Mouse (Mus musculus) embryonic facial prominence, embryonic 12.5 days (tissue): Measurements from ENCODE around the gene Mfsd13b. TPM values are rescaled to one million over a fixed set of nuclear protein-coding genes. Genes with fewer than 3 reads are reported as not detected.

Experiments
- ATAC-seq: fragments of 200-750 bp; cut with Nextera tagmentation; 2 replicates; pipeline ENCODE4 v1.8.0; 2017; ENCODE audit not compliant: insufficient number of reproducible peaks, insufficient read depth, low FRiP score, low TSS enrichment
- H3K27ac ChIP-seq: fragments of 300-500 bp; sonication (generic); 2 replicates; pipeline ENCODE4 v1.5.1; 2016; ENCODE audit warnings: mild to moderate bottlenecking
- H3K27me3 ChIP-seq: fragments of 300-500 bp; sonication (generic); 2 replicates; pipeline ENCODE4 v1.6.1; 2016; ENCODE audit warnings: mild to moderate bottlenecking, moderate library complexity
- H3K36me3 ChIP-seq: fragments of 300-500 bp; sonication (generic); 2 replicates; pipeline ENCODE4 v1.6.1; 2016; ENCODE audit warnings: mild to moderate bottlenecking
- H3K4me1 ChIP-seq: fragments of 300-500 bp; sonication (generic); 2 replicates; pipeline ENCODE4 v1.6.1; 2016
- H3K4me2 ChIP-seq: fragments of 300-500 bp; sonication (generic); replicated peaks from 2 replicates; pipeline ENCODE4 v1.6.1; 2016; ENCODE audit warnings: mild to moderate bottlenecking, moderate library complexity
- H3K4me3 ChIP-seq: fragments of 300-500 bp; sonication (generic); 2 replicates; pipeline ENCODE4 v1.5.1; 2016; ENCODE audit warnings: mild to moderate bottlenecking
- H3K9ac ChIP-seq: fragments of 300-500 bp; sonication (generic); 2 replicates; pipeline ENCODE4 v1.6.1; 2016; ENCODE audit warnings: mild to moderate bottlenecking, moderate library complexity
- H3K9me3 ChIP-seq: fragments of 300-500 bp; sonication (generic); 2 replicates; pipeline ENCODE4 v1.6.1; 2016; ENCODE audit warnings: mild to moderate bottlenecking, moderate library complexity
- WGBS: fragments of 180-500 bp; shearing (Covaris S2); methylation state at CpG from one replicate; pipeline ENCODE4 v1.1.7; 2016; 5-methylcytosine and 5-hydroxymethylcytosine counted together
- polyA plus RNA-seq: library from polyadenylated mRNA; unstranded; fragments of >200 nt; fragmentation: Nextera tagmentation; extraction: Ambion mirVana; gene quantifications from 2 replicates; pipeline ENCODE4 v1.2.1, GENCODE M21; 2016

The Mfsd13b gene
- polyA plus RNA-seq, 1 experiment from 2014 or later, result not detected

DNA sequence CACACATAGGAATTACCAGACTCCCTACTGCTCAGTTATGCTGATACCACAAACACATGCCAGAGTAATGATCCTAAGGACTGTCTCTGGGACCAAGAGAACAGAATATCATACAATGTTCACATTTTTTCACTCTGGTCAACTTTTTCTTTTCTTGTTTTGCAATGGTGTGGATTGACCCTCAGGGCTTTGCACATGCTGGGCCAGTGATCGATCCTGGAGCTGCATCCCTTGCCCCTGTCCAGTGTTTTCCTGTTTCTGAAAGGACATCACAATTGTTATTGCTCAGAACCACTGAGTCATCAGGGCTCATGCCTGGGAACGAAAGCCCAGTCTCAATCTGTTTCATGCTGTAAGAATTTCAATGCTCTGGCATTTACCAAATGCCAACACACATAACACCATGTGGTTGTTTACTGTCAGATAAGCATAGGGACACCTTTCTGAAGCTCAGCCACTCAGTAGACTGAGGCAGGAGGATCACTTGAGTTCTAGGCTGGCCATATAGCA is 16.8 kb downstream of the Mfsd13b start:
- no peaks in the 10 kb centered on the region for H3K4me1 ChIP-seq
- no peak overlapping the region for H3K4me2 ChIP-seq
- H3K9ac ChIP-seq, result no peak overlapping the region
- no peaks in the 10 kb centered on the region for H3K9me3 ChIP-seq
- H3K27me3 ChIP-seq, result no peaks in the 10 kb centered on the region
- no peak for ATAC-seq
- H3K36me3 ChIP-seq, result no peaks in the 10 kb centered on the region
- no peak overlapping the region for H3K4me3 ChIP-seq
- no peak overlapping the region for H3K27ac ChIP-seq
- WGBS, result 69% methylated on average over 2 of the region's 2 CpGs

DNA sequence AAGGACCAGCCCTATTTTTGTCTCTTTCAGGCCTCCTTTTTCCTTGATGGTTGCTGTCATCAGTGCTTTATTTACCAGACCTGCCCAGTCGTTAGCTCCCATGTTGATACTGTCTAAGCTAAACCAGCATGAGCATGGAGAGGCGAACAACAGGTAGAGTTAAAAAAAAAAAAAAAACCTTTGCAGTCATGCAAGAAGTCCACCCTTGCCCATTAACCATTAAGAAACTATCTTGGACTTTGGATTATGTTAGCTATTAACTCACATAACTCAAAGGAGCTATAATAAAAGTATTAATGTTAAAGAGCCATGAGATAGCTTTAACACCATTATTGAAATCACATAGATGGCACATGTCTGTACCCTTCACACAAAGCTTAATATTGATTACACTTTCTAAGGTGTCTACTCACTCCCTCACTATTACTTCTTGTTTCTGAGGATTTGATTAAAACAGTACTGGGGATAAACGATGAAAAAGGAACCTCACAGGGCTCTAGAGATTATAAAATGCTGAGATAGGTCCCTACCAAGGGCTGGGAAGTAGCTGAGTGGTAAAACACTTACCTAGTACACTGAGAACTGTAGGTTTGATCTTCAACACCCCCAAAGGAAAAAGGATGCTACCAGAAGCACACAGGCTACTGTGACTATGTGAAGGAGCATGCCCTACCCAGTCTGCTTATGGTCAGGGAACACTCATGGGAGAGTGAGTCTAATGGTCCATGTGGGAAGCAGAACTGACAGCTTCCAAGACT is 17.9 kb downstream of the Mfsd13b start:
- 67% methylated on average over 3 of the region's 3 CpGs for WGBS
- no peak overlapping the region for H3K4me3 ChIP-seq
- no peaks in the 10 kb centered on the region for H3K9me3 ChIP-seq
- H3K27ac ChIP-seq, result no peak overlapping the region
- no peak overlapping the region for H3K4me2 ChIP-seq
- H3K9ac ChIP-seq, result no peak overlapping the region
- no peaks in the 10 kb centered on the region for H3K4me1 ChIP-seq
- no peaks in the 10 kb centered on the region for H3K36me3 ChIP-seq
- ATAC-seq, result no peak
- H3K27me3 ChIP-seq, result no peaks in the 10 kb centered on the region

DNA sequence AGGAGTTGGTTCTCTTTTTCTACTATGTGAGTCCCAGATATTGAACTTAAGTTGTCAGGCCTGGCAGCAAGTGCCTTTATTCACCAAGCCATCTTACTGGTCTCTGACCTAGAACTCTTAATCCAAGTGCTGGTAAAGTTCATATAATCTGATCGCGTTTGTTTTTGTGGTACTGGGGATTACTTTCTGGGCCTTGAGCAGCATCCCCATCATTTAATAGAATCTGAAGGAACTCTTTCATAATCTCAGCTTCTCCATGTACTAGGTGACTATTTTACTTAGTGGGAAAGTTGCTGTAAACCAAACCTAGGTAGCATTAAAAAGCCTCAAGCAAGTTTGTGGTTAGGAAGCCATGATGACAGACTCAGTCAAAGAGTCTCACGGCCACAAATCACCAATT is 19.6 kb downstream of the Mfsd13b start:
- H3K36me3 ChIP-seq, result no peaks in the 10 kb centered on the region
- H3K4me3 ChIP-seq, result no peak overlapping the region
- H3K4me2 ChIP-seq, result no peak overlapping the region
- no peaks in the 10 kb centered on the region for H3K27me3 ChIP-seq
- no peaks in the 10 kb centered on the region for H3K9me3 ChIP-seq
- no peaks in the 10 kb centered on the region for H3K4me1 ChIP-seq
- H3K9ac ChIP-seq, result no peak overlapping the region
- no peak for ATAC-seq
- no peak overlapping the region for H3K27ac ChIP-seq
- WGBS, result 89% methylated on average over 3 of the region's 3 CpGs

DNA sequence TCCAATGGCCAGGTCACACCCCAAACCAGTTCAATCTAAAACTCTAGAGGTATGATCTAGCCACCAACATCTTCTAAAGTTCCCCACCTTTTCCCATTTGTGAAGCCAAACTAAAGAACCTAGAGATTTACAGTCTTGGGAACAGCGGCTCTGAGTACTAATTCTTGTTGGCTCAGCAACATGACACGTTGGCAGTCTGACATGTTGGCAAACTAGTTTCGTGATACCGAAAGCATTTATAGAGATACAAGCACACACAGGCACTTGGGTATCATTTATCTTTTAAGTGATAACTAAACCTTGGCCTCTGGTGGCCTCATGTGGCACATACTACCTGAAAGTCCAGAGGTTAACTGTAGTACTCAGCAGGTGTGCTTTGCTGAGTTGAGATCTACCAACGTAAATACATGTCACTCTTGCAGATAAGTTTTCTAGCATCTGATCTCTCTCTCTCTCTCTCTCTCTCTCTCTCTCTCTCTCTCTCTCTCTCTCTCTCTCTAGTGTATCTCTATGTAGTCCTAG is 20.2 kb downstream of the Mfsd13b start:
- H3K36me3 ChIP-seq, result no peaks in the 10 kb centered on the region
- no peak overlapping the region for H3K4me2 ChIP-seq
- H3K9ac ChIP-seq, result no peak overlapping the region
- H3K4me3 ChIP-seq, result no peak overlapping the region
- no peak overlapping the region for H3K27ac ChIP-seq
- H3K9me3 ChIP-seq, result no peaks in the 10 kb centered on the region
- 89% methylated on average over 5 of the region's 5 CpGs for WGBS
- no peak for ATAC-seq
- H3K4me1 ChIP-seq, result no peaks in the 10 kb centered on the region
- no peaks in the 10 kb centered on the region for H3K27me3 ChIP-seq

DNA sequence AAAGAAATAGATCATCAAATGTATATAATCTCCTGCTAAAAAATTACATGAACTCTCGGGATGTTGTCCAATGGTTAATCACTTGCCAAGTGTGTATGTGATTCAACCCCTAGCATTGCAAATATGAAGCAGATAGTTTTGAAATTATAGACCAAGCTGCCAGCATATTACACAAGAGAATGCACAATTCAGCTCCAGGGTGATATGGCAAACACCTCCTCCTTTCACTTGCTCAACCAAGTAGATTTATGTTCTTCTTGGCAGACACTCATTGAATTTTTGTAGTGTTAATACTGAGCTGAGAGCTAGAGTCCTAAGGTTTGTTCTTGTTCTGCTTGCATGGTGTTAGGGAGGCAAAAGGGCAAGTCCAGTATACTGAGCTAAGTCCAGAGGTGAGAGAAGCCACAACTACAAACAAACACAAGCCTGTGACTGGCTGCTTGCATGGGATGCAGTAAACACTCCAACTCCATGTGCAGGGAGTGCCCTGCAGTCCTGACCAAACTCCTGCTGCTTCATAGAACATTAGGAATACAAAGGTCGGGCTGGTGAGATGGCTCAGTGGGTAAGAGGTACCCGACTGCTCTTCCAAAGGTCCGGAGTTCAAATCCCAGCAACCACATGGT is 21.6 kb downstream of the Mfsd13b start:
- ATAC-seq, result no peak
- Histone ChIP-seq H3K9me3 (no peaks in the 10 kb centered on the region), H3K4me2 (no peak overlapping the region), H3K36me3 (no peaks in the 10 kb centered on the region), H3K4me1 (no peaks in the 10 kb centered on the region), H3K4me3 (no peak overlapping the region), H3K27ac (no peak overlapping the region), H3K27me3 (no peaks in the 10 kb centered on the region), H3K9ac (no peak overlapping the region)
- 76% methylated on average over 4 of the region's 4 CpGs for WGBS

DNA sequence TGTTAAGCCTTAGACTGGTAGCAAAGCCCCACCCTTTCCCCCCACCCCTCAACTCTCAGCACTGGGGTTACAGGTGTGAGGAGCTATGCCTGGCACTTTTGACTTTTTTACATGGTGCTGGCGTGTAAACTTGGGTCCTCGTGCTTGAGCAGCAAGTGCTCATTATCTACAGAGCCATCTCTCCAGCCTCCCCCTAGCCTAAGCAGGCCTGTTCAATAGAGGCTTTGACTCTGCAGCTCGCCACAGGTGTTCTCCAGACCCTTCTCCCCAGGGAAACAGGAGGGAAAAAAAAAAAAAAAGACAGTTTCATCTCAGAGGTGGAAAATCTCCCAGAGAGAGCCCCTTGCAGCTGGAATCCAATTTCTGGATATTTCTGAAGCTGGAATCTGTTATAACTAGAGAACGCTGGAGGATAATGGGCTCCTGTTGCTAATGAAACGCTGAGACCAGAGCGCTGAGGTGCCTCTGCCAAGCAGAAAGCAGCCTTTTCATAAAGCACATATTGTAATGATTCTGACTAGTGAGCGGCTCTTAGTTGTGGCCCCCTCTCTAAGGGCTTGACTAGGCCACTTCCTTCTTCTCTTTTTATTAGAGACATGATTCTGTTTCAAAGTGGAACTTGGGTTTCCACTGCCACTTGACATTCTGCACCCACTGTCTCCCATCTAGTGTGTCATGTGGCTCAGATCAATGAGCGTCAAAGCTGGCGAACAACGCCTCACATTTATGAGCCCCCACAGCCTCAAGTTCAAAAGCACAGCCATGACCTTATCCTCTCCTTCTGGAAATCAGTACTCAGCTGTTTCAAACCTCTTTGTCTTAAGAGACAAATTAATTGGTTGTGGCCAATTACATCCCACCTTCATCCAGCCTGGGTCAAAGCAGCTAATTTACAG is 29.7 kb downstream of the Mfsd13b start:
- Histone ChIP-seq H3K27ac (peak overlapping the region; percentile 84), H3K9me3 (no peaks in the 10 kb centered on the region), H3K4me2 (no peak overlapping the region; the same call in 1 of the 2 replicates), H3K4me3 (no peak overlapping the region), H3K27me3 (no peaks in the 10 kb centered on the region), H3K9ac (no peak overlapping the region), H3K4me1 (peaks cover 11% of the 10 kb centered on the region), H3K36me3 (no peaks in the 10 kb centered on the region)
- WGBS, result 24% methylated on average over 10 of the region's 10 CpGs
- ATAC-seq, result peak; percentile 41; the same call in 1 of the 2 replicates

DNA sequence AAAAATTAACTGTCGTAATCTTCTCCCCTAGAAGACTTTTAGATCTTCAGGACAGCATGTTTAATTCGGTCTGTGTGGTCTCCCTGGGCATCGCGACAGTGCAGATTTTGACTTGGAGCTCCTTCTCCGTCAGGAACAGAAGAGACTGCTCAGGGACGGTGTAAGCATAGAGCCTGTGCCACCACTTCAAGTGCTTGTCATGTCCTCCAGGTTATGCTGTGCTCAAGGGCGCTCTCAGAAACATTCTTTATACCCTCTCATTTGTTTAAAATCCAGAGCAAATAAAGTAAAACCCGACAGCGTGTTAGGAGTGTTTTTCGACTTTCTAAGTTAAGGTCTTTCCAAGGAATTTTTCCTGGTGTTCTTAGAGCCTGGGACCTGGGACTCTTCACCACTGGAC is 32.2 kb downstream of the Mfsd13b start:
- H3K9me3 ChIP-seq, result no peaks in the 10 kb centered on the region
- no peak overlapping the region for H3K27ac ChIP-seq
- WGBS, result 90% methylated on average over 10 of the region's 10 CpGs
- H3K4me2 ChIP-seq, result no peak overlapping the region
- no peak overlapping the region for H3K4me3 ChIP-seq
- no peak overlapping the region for H3K9ac ChIP-seq
- H3K27me3 ChIP-seq, result no peaks in the 10 kb centered on the region
- no peak for ATAC-seq
- peaks cover 11% of the 10 kb centered on the region for H3K4me1 ChIP-seq
- H3K36me3 ChIP-seq, result no peaks in the 10 kb centered on the region

DNA sequence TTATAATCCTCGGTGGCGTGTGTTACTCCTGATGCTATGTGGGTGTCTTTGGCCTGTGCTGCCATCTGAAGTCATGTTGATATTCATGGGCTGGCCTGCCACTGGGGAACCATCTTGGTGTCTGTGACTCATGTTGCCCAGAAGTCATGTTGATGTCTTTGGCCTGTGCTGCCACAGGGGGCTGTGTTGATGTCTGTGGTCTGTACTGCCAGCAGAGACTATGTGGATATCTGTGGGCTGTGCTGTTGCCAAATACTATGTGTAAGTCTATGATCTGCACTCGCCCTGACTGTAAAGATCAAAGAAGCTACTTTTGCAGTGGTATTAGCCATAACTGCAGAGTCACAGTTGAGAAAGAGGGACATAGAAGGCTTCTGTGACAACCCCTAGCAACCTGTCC is 36.5 kb downstream of the Mfsd13b start:
- Histone ChIP-seq H3K4me2 (no peak overlapping the region), H3K9me3 (no peaks in the 10 kb centered on the region), H3K27ac (no peak overlapping the region), H3K4me1 (no peaks in the 10 kb centered on the region), H3K9ac (no peak overlapping the region), H3K36me3 (no peaks in the 10 kb centered on the region), H3K4me3 (no peak overlapping the region), H3K27me3 (no peaks in the 10 kb centered on the region)
- 82% methylated on average over 3 of the region's 3 CpGs for WGBS
- ATAC-seq, result no peak

DNA sequence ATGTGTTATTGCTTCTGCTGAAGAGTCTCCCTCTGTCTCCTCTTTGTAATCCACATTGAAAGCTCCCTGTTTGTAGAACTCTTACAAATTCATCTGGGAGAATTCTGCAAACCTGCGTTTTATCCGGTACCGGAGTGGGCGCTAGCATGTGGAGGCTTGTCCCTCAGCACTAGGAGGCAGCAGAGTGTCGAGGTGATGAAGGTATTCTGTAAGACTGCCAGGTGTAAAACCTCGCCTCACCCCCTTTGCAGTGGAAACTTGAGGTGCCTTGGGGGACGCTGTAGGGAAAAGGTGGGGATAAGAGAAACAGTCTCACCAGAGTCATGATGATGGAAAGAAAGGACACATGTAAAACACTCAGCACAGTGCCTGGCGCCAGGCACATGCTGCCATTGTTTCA is 38.0 kb downstream of the Mfsd13b start:
- no peak overlapping the region for H3K27ac ChIP-seq
- no peaks in the 10 kb centered on the region for H3K9me3 ChIP-seq
- ATAC-seq, result no peak
- H3K4me1 ChIP-seq, result no peaks in the 10 kb centered on the region
- WGBS, result 36% methylated on average over 8 of the region's 8 CpGs
- H3K4me3 ChIP-seq, result no peak overlapping the region
- no peak overlapping the region for H3K4me2 ChIP-seq
- H3K9ac ChIP-seq, result no peak overlapping the region
- no peaks in the 10 kb centered on the region for H3K27me3 ChIP-seq
- H3K36me3 ChIP-seq, result no peaks in the 10 kb centered on the region

DNA sequence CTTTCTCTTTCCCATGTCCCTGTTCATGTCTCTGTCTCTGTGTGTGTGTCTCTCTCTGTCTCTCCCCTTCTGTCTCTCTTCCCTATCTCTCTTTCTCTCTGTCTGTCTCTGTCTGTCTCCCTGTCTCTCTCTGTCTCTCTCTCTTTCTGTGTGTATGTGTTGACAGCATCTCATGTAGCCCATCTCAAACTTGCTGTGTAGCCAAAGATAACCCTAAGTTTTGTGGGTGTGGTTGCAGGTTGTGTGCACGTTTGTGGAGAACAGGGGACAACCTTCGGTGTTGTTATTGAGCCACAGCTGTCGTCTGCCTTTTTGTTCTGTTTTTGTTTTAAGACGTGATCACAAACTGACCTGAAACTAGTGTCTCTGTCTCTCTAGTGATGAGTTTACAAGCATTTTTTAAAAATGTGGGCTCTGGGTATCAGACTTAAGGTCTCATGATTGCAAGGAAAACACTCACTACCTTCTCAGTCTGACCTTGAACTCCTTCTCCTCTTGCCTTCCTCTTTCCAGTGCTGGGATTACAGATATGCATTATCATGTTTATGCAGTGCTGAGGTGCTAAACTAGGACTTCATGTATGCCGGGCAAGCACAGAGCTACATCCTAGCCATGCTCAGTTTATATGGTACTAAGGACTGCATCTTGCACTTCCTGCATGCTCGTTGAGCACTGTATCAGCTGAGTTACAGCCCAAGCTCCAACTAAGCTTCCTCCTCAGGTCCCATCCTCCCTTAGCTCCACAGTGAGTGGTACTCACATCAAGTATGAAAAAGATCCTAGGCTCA is 43.1 kb downstream of the Mfsd13b start:
- H3K4me3 ChIP-seq, result no peak overlapping the region
- no peak for ATAC-seq
- H3K27ac ChIP-seq, result no peak overlapping the region
- WGBS, result 76% methylated on average over 6 of the region's 6 CpGs
- H3K27me3 ChIP-seq, result no peaks in the 10 kb centered on the region
- no peak overlapping the region for H3K9ac ChIP-seq
- no peaks in the 10 kb centered on the region for H3K9me3 ChIP-seq
- no peaks in the 10 kb centered on the region for H3K4me1 ChIP-seq
- no peaks in the 10 kb centered on the region for H3K36me3 ChIP-seq
- no peak overlapping the region for H3K4me2 ChIP-seq

DNA sequence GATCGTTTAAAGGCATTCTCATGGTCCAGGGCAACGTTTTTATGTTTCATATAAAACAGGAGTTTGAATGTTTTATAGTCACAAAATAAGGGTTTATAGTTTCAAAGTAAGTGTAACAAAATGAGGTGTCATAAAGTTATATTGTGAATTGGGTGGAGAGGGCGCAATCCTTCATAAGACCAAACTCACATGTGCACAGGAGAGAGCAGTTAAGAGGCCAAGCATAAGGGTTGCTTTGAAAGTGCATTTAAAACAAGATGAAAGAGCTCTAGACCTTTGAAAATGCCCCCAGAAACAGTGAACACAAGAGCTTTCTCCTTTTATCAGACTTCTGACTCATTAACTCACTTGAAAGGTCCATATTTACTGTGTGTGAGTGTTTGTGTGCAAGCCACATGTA is 44.0 kb downstream of the Mfsd13b start:
- no peaks in the 10 kb centered on the region for H3K9me3 ChIP-seq
- H3K9ac ChIP-seq, result no peak overlapping the region
- WGBS, result 66% methylated on average over 3 of the region's 3 CpGs
- no peaks in the 10 kb centered on the region for H3K4me1 ChIP-seq
- no peak for ATAC-seq
- H3K4me3 ChIP-seq, result no peak overlapping the region
- 0 out of 2 replicates have a peak, but pooled peaks cover 3% of the 10 kb centered on the region for H3K27me3 ChIP-seq
- H3K27ac ChIP-seq, result no peak overlapping the region
- H3K36me3 ChIP-seq, result no peaks in the 10 kb centered on the region
- no peak overlapping the region for H3K4me2 ChIP-seq
